Mouse (Mus musculus) kidney, adult 2 months (tissue): ENCODE results near the gene Carmil1.

ENCODE experiments used
- CTCF ChIP-seq: fragments of 200-500 bp; conservative IDR thresholded peaks from 2 replicates; pipeline ENCODE4 v1.5.1; 2011; ENCODE audit warnings: low read depth, mild to moderate bottlenecking, control low read depth, low read length, moderate library complexity, mixed read lengths; ENCODE audit not compliant: insufficient read depth, insufficient read length
- POLR2A ChIP-seq: fragments of 200-500 bp; IDR thresholded peaks from one replicate; pipeline ENCODE4 v1.6.1; 2011; ENCODE audit warnings: low read depth, low read length, control low read depth

GRCm38 (mm10) chr13:24001081-24001480, 279.5 kb downstream of the Carmil1 start:
- TF ChIP-seq POLR2A (no peak), CTCF (no peak)
